Mouse (Mus musculus) MEL-GATA-1-ER (cell line): ENCODE results near the gene Ksr2.

ENCODE experiments used
- DNase-seq: peaks from one replicate; pipeline ENCODE4 v3.0.0-alpha.2; 2012; ENCODE audit warnings: low read depth; ENCODE audit errors: extremely low read depth

Gene Ksr2

GRCm38 (mm10) chr5:117481162-117481561 is 67.4 kb downstream of the Ksr2 start:
- DNase-seq: no peak

- DNase-seq: no peak
These were observed 67.8 kb downstream of the Ksr2 start for GRCm38 (mm10) chr5:117481586-117481985.

- DNase-seq: no peak
These were observed 68.2 kb downstream of the Ksr2 start for GRCm38 (mm10) chr5:117482013-117482412.

DNA sequence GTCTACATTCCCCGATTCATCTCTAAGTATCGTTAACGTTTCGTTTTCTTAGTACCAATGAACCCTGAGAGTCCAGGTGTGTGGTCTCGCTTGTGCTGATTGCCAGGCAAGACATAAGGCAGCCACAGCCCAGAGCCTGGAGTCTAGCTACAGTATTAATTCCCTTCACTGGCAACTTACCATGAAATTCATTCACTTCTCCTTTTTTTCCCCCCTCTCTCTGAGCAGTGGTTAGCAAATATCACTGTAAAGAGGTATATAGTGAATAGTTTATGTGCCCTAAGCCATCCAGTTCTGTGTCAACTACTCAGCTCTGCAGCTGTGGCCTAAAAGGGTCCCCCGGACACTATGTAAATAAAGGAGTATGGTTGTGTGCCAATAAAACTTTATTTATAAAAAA is 71.6 kb downstream of the Ksr2 start:
- no peak for DNase-seq

DNA sequence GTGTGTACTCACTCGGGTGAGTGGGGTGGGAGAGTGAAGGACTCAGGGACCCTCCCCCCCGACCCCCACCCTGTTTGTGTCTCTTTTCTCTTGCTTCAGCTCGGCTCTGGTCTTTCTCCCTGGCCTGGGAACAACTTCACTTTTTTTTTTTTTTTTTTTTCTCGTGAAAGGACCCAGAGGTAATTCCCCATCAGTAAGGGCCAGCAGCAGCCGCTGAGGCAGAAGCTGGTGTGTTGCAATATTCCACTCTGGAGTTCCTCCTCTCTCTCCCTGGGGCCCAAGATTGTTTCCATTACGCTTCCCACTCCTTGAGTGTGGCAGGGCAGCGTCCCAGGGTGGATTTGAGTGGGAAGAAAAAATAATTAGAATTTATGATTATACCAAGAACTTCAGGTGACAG is 72.3 kb downstream of the Ksr2 start:
- no peak for DNase-seq

DNA sequence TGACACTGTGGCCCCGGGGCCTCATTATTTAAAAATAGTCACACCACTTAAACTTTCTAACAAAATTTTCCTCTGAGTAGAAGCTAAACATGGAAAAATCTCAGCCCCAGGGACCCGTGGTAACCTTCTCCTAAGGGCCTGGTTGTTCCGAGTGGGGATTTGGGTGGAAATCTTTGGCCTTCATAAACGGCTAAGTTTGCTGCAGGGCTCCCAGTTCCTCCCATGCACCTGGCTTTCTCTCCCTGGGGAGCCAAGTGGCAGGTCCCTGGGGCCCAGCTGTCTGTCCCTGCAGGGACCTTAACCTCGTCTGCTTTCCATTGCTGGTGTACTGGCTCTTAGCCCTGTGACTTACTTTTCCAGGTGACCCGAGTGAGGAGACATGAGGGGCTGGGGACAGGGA is 74.4 kb downstream of the Ksr2 start:
- no peak for DNase-seq

DNA sequence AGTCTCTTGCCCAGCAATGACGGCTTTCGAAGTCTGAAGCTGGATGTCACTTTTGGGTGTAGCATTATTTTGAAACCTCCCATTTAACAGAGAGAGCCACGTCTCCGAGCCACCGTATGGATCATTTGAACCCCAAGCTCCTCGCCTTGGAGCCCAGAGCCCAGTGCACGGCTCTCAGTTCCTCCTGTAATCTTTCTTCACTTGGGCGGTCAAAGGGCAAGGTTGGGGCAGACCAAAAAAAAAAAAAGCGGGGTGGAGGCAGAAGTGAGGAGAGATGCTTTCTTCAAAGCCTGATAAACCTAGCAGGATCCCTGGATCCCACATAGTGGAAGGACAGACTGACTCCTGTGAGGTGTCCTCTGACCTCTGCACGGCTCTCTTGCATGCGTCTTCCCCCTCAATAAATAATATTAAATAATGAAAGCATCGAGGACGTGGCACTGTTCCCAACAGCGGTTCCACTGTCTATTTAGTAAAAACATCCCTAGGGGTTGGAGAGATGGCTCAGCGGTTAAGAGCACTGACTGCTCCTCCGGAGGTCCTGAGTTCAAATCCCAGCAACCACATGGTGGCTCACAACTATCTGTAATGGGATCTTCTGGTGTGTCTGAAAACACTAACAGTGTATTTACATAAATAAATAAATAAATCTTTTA is 75.0 kb downstream of the Ksr2 start:
- DNase-seq: no peak

DNA sequence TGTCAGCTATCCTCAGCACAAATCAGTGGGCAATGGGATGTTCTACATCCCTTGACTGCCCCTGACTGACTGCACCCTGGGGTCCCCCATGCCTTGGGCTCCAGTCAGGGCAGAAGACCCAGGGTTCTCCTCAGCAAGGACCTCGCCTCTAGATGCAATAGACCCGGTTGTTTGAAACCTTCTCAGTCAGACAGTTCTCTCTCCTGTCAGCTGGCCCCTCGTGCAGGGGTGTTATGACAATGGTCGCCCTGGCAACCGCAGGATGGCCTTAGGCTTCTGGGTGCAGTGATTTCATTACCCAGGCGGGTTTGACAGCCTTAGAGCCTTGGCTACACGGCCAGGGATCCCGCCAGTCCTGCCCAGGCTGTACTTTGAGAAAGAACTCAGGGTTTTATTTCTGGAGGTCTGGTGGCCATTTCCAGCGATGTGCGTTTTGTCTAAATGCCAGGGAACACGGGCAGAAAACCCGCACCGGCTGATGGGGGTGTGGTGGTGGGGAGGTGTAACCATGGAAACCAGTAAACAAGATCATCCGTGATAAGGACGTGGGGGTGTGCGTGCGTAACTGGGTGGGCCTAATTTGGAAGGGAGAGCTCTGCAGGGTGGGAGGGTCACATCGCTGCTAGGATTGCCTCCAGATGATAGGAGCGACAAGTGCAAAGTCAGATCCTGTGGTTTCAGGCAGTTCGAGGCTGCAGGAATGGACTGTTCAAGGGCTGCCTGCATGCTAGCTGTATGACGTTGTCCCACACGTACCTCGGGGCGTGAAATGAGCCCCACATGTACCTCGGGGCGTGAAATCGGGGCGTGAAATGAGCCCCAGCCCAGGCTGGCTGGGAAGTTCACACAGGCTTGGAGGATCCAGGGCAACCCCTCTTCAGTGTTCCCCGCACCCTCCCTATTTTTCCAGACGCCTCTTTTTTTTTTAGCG is 79.4 kb downstream of the Ksr2 start:
- no peak for DNase-seq

GRCm38 (mm10) chr5:117493947-117494346 is 80.1 kb downstream of the Ksr2 start:
- no peak for DNase-seq

GRCm38 (mm10) chr5:117497084-117497483 is 83.3 kb downstream of the Ksr2 start:
- peak; percentile 37 for DNase-seq

DNA sequence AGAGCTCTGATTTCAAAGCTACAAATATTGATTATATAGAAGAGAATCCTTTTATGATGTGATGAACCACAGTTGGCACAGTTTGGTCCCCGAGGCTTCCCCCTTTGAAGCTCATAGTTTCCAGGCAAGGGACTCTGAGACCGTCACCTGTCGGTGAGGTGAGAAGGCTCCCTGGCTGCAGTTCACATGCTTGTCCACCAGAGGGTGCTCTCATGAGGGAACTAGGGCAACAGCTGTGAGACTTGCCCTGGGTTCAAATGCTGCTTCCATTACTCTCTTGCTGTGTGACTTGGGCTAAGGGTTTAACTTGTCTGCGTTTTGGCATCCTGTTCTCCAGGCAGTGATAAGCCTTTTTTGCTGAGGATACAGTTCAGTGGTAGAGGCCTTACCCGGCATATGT is 88.8 kb downstream of the Ksr2 start:
- DNase-seq: no peak

GRCm38 (mm10) chr5:117504431-117504830 is 90.6 kb downstream of the Ksr2 start:
- peak; percentile 22 for DNase-seq

- peak; percentile 30 for DNase-seq
These were observed 91.4 kb downstream of the Ksr2 start for GRCm38 (mm10) chr5:117505204-117505603.

DNA sequence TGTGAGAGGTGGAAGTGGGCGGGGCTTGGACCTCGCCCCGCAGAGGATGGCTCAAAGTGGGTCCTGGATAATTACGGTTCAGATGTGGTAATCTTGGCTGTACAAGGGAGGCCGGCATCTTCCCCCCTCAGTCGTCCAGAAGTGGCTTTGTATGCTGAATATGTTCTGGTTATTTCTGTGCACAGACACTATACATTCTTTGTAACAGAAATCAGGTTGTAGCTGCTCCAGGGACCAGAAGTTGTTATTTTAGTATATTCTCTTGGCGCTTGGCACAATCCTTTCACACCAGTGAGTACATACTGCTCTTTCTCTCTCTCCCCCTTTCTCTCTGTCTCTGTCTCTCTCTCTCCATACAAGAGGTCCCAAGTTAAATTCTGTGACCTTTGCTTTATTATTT is 92.0 kb downstream of the Ksr2 start:
- DNase-seq: no peak

- DNase-seq: peak; percentile 25
These were observed 92.6 kb downstream of the Ksr2 start for GRCm38 (mm10) chr5:117506406-117506805.

DNA sequence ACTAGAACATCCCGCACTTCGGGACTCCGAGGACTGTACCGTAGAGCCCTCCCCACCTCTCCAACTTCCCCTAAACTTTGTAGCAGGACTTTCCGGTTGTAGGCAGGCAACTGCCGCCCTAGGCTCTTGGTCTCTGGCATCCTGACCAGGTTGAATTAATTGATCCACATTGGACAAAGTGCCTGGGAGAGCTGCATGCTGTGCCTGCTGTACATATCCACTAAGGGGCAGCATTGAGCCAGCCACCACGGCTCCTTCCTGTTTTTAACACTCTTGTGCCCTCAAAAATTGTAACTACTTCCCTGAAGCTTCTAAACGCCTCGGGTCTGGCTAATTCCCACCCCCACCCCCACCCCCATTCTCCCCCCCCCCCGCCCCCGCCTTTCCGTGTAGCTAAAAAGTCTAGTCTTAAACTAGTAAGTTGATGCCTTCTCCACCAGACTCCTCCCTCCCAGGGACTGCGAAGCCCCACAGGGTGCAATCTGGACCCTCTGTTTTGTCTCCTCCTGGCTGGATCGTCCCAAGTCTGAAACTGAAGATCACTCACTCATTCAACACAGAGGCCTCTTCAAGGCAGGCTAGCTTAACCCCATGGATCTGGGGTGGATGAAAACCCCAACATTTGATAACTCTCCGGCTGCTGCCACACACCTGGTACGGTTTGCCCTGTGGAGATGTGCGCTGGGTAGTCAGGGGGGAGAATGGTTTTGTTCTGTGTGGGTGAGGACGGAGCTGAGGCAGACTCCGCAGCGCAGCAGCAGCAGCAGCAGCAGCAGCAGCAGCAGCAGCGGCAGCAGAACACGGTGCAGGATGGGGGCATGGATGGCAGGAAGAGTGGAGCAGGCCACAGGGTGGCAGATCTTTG is 95.9 kb downstream of the Ksr2 start:
- peak; percentile 22 for DNase-seq

DNA sequence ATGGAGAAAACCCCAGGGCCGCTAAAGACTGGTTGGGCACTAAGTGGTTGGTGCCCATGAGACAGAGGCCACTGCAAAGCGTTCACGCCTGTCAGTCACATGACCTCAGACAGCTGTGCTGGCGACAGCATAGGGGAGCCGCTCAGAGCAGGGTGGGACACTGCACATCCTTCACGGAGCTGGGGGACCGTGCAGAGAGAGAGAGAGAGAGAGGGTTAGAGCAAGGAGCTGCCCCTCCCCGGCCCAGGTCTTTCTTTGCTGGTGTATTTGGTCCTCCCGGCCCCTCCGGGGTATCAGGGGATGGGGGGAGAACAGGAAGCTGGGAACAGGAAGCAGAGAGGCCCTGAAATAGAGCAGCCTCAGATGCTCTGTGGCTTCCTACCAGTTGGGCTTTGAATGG is 97.1 kb downstream of the Ksr2 start:
- DNase-seq: no peak

GRCm38 (mm10) chr5:117515396-117515795 is 101.6 kb downstream of the Ksr2 start:
- no peak for DNase-seq

- DNase-seq: no peak
These were observed 102.1 kb downstream of the Ksr2 start for GRCm38 (mm10) chr5:117515861-117516260.

- no peak for DNase-seq
These were observed 102.8 kb downstream of the Ksr2 start for GRCm38 (mm10) chr5:117516597-117516996.

GRCm38 (mm10) chr5:117519858-117520495 is 106.2 kb downstream of the Ksr2 start:
- no peak for DNase-seq
